Mouse (Mus musculus) CH12.LX (cell line): ENCODE measurements around the gene Grifin.

Experiments used
- CTCF ChIP-seq, 2 experiments: IDR thresholded peaks in 1 of 2; conservative IDR thresholded peaks in 1 of 2; 2 replicates each; pipeline ENCODE4 v1.5.1; 2011 to 2012; ENCODE audit warnings: low read depth in 2 of 2, low read length in 2 of 2, improper control_type of control experiment in 1 of 2, inconsistent platforms in 1 of 2, mild to moderate bottlenecking in 1 of 2, moderate library complexity in 1 of 2
- EP300 ChIP-seq: IDR thresholded peaks from 2 replicates; pipeline ENCODE4 v1.6.1; 2011; ENCODE audit warnings: low read length, improper control_type of control experiment

DNA sequence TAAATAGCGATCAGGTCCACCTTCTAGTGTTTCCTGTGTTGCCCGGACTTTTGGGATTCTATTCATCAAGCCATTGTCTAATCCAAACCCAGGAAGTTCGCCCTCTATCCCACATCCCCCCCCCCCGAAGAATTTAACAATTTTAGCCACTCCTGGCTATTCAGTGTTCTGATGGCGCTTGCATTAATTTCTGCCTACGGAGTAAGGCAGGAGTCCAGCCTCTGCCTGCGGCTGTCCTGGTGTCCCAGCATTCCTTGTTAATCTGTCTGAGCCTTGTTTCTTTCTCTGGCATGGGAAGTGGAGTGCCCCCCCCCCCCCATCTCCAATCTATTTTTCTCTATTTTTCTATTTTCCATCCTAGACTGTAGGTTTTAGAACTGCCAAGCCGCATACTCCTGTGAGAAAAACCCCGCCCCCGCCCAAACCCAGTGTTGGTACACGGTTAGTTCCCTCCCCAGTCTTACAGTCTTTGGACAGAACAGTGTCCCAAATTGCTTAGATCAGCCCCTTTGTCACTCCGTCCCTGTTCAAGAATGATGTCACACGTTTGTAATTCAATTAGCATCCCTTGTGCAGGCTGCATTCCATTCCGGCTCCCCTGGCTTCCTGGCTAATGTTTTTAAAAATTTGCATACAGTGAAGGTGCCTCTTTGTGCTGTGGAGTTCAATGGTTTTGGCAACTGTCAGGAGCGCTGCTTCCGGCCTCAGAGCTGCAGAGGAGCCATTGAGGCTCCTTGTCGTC, 15.4 kb downstream of the Grifin start:
- TF ChIP-seq EP300: no peak
- TF ChIP-seq CTCF (conservative IDR thresholded peaks at IDR 0.05 in 1 of 2, IDR thresholded peaks at IDR 0.05 in 1 of 2; ENCODE audit: low read depth in 2 of 2, low read length in 2 of 2): no peak
